Mouse (Mus musculus) B cell, adult 62 days (primary cell): ENCODE results near the gene Gm4201. TPM values are rescaled to one million over a fixed set of nuclear protein-coding genes. Genes with fewer than 3 reads are reported as not detected.

Source experiments
- total RNA-seq: library from RNA; stranded (reverse); gene quantifications from 4 replicates; pipeline ENCODE4 v1.2.4, GENCODE M21; 2023

Gene Gm4201
- total RNA-seq, result not detected in 4 replicates

GRCm38 (mm10) chr7:22565243-22565642 lies at the start of gene Gm4201:
Gene Gm4201, minus strand, starts transcription at chr7:22565343.

DNA sequence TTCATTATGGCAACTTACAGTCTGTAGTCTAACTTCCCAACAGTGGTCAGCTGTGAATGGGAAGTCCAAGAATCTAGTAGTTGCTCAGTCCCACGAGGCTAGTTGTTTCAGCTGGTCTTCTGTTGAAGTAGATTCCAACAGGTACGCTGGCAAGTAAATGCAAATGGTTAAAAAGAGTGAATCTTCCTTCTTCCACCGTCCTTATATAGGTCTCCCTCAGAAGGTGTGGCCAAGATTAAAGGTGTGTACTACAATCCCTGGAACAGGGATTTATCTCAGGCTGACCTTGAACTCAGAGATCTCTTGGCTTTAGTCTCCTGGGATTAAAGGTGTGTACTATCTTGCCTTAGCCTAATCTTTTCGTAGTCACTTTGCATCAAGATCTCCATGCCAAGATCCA lies 22.9 kb upstream of the Gm4201 start, which contains the start of gene Gm4565:
Gene Gm4565 (minus strand): TSS at position 101 of the 400 bp plus-strand sequence.

GRCm38 (mm10) chr7:22534787-22535186 lies 30.4 kb downstream of the Gm4201 start, which contains the start of gene Gm8677:
Gene Gm8677, minus strand, starts transcription at chr7:22534887.

DNA sequence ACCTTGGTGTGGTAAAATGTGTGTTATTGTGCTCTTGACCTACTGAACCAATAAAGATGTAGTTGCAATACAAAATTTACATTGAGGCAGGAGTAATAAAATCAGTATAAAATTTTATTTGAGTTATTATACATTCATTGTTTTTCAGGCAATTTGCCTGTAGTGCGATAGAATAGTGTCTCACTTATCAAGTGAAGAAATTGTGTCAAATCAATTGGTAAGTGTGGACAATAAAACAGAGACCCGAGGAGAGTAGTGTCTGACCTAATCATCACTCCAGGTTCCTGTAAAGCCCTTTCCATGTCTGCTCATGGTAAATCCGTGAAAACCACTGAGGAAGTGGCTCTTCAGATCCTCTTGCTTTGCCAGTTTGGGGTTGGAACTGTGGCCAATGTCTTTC lies 42.5 kb downstream of the Gm4201 start, which contains the start of gene Vmn1r152:
Gene Vmn1r152 (plus strand): TSS at position 301 of the 400 bp plus-strand sequence.

Other genes starting within 250 kb of the Gm4201 start
- not detected in 4 replicates for gene Gm4187, start 235.6 kb downstream of the Gm4201 start, total RNA-seq
- not detected in 4 replicates for gene Gm8660, start 194.3 kb downstream of the Gm4201 start, total RNA-seq
- gene Vmn1r148, start 151.8 kb downstream of the Gm4201 start, total RNA-seq, result not detected in 4 replicates
- not detected in 4 replicates for gene Vmn1r149, start 127.1 kb downstream of the Gm4201 start, total RNA-seq
- gene Gm10665, start 101.3 kb downstream of the Gm4201 start, total RNA-seq, result not detected in 4 replicates
- gene Vmn1r151, start 65.7 kb downstream of the Gm4201 start, total RNA-seq, result not detected in 4 replicates
- not detected in 4 replicates for gene Vmn1r152, start 42.4 kb downstream of the Gm4201 start, total RNA-seq
- gene Gm8677, start 30.5 kb downstream of the Gm4201 start, total RNA-seq, result not detected in 4 replicates
- gene Gm4565, start 22.8 kb upstream of the Gm4201 start, total RNA-seq, result not detected in 4 replicates
- gene Vmn1r155, start 92.7 kb upstream of the Gm4201 start, total RNA-seq, result not detected in 4 replicates
- not detected in 4 replicates for gene Gm8693, start 127.0 kb upstream of the Gm4201 start, total RNA-seq
- not detected in 4 replicates for gene Gm4567, start 154.4 kb upstream of the Gm4201 start, total RNA-seq
- not detected in 4 replicates for gene Vmn1r157, start 196.4 kb upstream of the Gm4201 start, total RNA-seq
- not detected in 4 replicates for gene Vmn1r158, start 225.4 kb upstream of the Gm4201 start, total RNA-seq